Mouse (Mus musculus): Measurements from ENCODE around the gene Ttll8. TPM values are rescaled to one million over a fixed set of nuclear protein-coding genes. Genes with fewer than 3 reads are reported as not detected.
A peak's percentile ranks its signal among the peaks of the same experiment; 100 is the strongest.

The Ttll8 gene
- polyA plus RNA-seq, 1 experiment from 2014 or later: not detected

DNA sequence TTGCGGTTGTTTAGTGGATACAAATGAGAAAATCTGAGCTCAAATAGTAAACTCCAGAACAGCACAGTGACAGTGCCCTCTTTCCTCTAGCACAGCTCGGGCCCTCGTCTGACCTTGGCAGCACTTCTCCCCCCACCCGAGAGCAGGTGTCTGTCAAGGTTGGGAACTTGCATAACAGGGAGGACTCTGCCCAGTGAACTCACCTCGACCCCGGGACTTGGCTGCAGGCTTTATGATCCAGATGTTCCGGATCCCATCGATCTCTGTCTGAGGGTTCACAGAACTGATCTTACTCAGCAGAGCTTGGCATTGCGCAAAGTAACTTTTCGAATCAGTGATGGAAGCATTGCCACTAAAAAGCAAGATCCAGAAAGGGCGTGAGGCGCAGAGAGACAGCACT, 34.9 kb downstream of the Ttll8 start:
- peak; percentile 70 for ATAC-seq (replicated peaks; ENCODE audit: low FRiP score, low read depth)
- Histone ChIP-seq H3K4me2 (ENCODE audit: low read length) (no peak overlapping the region), H3K36me3 (ENCODE audit: insufficient read depth, low read length) (no peaks in the 10 kb centered on the region), H3K9ac (ENCODE audit: low read depth, low read length) (no peak overlapping the region), H3K4me3 (replicated peaks; ENCODE audit: low read depth, low read length) (no peak overlapping the region), H3K9me3 (replicated peaks; ENCODE audit: low read length) (no peaks in the 10 kb centered on the region), H3K27me3 (ENCODE audit: insufficient read depth, low read length) (no peaks in the 10 kb centered on the region; the same call in 1 of the 2 replicates), H3K4me1 (replicated peaks; ENCODE audit: insufficient read depth, low read length) (no peaks in the 10 kb centered on the region), H3K27ac (no peak overlapping the region)
- no peak for TF ChIP-seq CTCF (IDR thresholded peaks at IDR 0.05; ENCODE audit: low read depth)
- peak; percentile 35 for DNase-seq (ENCODE audit: low spot score)
- WGBS: 51% methylated on average over 12 of the region's 12 CpGs

DNA sequence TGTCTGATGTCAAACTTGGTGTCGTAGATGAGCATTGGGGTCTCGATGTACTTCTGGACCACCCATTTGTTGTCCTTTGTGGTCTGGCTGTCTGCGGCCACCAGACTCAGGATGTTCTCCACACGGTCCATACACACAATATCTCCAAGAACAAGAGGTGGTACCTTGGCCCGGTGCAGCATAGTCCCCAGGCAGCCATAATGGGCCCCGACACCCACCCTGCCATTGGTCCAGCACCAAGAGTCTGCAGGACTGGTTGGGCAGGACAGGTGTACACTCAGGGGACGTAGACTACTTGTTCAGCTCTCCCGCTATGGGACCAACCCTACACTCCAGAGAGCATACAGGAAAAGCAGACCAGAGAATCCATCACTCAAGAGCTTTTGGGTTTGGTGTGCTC, 37.1 kb downstream of the Ttll8 start:
- DNase-seq (ENCODE audit: low spot score): no peak
- no peak for TF ChIP-seq CTCF (IDR thresholded peaks at IDR 0.05; ENCODE audit: low read depth)

DNA sequence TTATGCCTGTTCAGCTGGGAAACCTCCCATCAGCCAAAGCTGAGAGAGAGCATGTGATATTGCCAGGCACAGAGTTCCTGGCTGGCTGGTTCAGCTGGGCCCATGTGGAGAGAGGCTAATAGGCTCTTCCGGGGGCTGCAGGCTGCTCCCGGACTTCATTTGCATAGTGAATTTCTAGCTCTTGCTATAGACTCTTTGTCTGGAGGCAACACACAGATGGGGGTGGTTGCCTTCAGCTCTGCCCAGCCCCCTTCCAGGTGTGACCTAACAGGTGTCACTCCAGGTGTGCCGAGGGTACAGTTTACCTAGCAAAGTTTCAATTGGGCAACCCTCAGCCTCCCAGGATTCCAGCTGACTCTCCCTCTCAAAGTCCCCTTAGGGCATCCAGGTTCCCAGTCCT, 37.9 kb downstream of the Ttll8 start:
- Histone ChIP-seq H3K9ac (ENCODE audit: low read depth, low read length) (no peak overlapping the region), H3K36me3 (ENCODE audit: insufficient read depth, low read length) (no peaks in the 10 kb centered on the region), H3K9me3 (replicated peaks; ENCODE audit: low read length) (no peaks in the 10 kb centered on the region), H3K27ac (no peak overlapping the region), H3K27me3 (ENCODE audit: insufficient read depth, low read length) (no peaks in the 10 kb centered on the region; the same call in 1 of the 2 replicates), H3K4me1 (replicated peaks; ENCODE audit: insufficient read depth, low read length) (no peaks in the 10 kb centered on the region), H3K4me2 (ENCODE audit: low read length) (no peak overlapping the region), H3K4me3 (replicated peaks; ENCODE audit: low read depth, low read length) (no peak overlapping the region)
- ATAC-seq (replicated peaks; ENCODE audit: low FRiP score, low read depth): no peak
- DNase-seq (ENCODE audit: low spot score): no peak
- no peak for TF ChIP-seq CTCF (IDR thresholded peaks at IDR 0.05; ENCODE audit: low read depth)
- WGBS: 39% methylated on average over 3 of the region's 3 CpGs

More for the DNA sequence above, 37.1 kb downstream of the Ttll8 start:
- H3K36me3 ChIP-seq (ENCODE audit: insufficient read depth, low read length): no peaks in the 10 kb centered on the region
- no peaks in the 10 kb centered on the region for H3K9me3 ChIP-seq (replicated peaks; ENCODE audit: low read length)
- no peaks in the 10 kb centered on the region; the same call in 1 of the 2 replicates for H3K27me3 ChIP-seq (ENCODE audit: insufficient read depth, low read length)
- no peak overlapping the region for H3K27ac ChIP-seq
- WGBS: 93% methylated on average over 8 of the region's 8 CpGs
- H3K4me3 ChIP-seq (replicated peaks; ENCODE audit: low read depth, low read length): no peak overlapping the region
- H3K9ac ChIP-seq (ENCODE audit: low read depth, low read length): no peak overlapping the region
- no peak for ATAC-seq (replicated peaks; ENCODE audit: low FRiP score, low read depth)
- no peaks in the 10 kb centered on the region for H3K4me1 ChIP-seq (replicated peaks; ENCODE audit: insufficient read depth, low read length)
- H3K4me2 ChIP-seq (ENCODE audit: low read length): no peak overlapping the region

DNA sequence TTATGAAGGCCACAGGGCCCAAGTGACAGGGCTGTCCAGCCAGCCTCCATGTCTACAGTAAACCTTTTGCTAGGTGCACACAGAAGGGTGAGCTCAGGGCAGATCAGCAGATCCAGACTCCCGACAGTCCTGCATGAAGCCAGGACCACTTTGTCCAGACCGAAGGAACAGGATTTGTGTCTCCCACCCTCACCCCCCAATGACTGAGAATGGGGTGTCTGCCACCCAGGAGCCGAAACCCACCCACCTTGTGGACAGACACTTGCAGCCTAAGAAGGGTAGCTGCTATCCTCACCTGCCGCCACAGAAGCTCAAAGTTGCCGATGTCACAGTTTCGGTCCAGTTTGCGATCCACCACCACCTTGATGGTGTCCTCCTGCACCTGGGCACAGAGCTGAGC, 39.2 kb downstream of the Ttll8 start:
- no peaks in the 10 kb centered on the region for H3K36me3 ChIP-seq (ENCODE audit: insufficient read depth, low read length)
- no peak overlapping the region for H3K4me2 ChIP-seq (ENCODE audit: low read length)
- no peaks in the 10 kb centered on the region for H3K4me1 ChIP-seq (replicated peaks; ENCODE audit: insufficient read depth, low read length)
- no peak overlapping the region for H3K27ac ChIP-seq
- no peak overlapping the region for H3K9ac ChIP-seq (ENCODE audit: low read depth, low read length)
- ATAC-seq (replicated peaks; ENCODE audit: low FRiP score, low read depth): no peak
- 94% methylated on average over 7 of the region's 7 CpGs for WGBS
- no peak overlapping the region for H3K4me3 ChIP-seq (replicated peaks; ENCODE audit: low read depth, low read length)
- TF ChIP-seq CTCF (IDR thresholded peaks at IDR 0.05; ENCODE audit: low read depth): no peak
- no peak for DNase-seq (ENCODE audit: low spot score)
- H3K9me3 ChIP-seq (replicated peaks; ENCODE audit: low read length): no peaks in the 10 kb centered on the region
- no peaks in the 10 kb centered on the region; the same call in 1 of the 2 replicates for H3K27me3 ChIP-seq (ENCODE audit: insufficient read depth, low read length)

DNA sequence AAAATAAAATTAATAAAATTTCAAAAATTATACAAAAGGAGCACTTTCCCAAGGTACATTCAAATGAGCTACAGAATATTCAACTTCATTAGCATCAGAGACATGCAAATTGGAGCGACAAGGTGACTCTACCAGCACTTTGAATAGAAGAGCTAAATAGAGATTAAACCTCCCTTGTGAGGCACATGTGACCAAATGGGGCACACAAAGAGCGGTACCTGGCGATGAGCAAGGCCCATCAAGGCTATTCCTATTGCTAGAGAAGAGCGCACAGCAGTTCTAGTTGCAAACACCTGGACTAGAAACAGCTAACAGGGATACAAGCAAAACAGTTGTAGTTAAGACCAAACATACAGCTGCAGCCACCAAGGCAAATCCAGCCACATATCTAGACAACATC, 47.9 kb downstream of the Ttll8 start:
- ATAC-seq (replicated peaks; ENCODE audit: low FRiP score, low read depth): no peak
- no peaks in the 10 kb centered on the region for H3K4me1 ChIP-seq (replicated peaks; ENCODE audit: insufficient read depth, low read length)
- no peak overlapping the region for H3K27ac ChIP-seq
- no peaks in the 10 kb centered on the region for H3K9me3 ChIP-seq (replicated peaks; ENCODE audit: low read length)
- DNase-seq (ENCODE audit: low spot score): no peak
- no peak for TF ChIP-seq CTCF (IDR thresholded peaks at IDR 0.05; ENCODE audit: low read depth)
- WGBS: 64% methylated on average over 4 of the region's 4 CpGs
- H3K4me2 ChIP-seq (ENCODE audit: low read length): no peak overlapping the region
- H3K36me3 ChIP-seq (ENCODE audit: insufficient read depth, low read length): no peaks in the 10 kb centered on the region
- H3K4me3 ChIP-seq (replicated peaks; ENCODE audit: low read depth, low read length): no peak overlapping the region
- H3K27me3 ChIP-seq (ENCODE audit: insufficient read depth, low read length): no peaks in the 10 kb centered on the region
- H3K9ac ChIP-seq (ENCODE audit: low read depth, low read length): no peak overlapping the region

DNA sequence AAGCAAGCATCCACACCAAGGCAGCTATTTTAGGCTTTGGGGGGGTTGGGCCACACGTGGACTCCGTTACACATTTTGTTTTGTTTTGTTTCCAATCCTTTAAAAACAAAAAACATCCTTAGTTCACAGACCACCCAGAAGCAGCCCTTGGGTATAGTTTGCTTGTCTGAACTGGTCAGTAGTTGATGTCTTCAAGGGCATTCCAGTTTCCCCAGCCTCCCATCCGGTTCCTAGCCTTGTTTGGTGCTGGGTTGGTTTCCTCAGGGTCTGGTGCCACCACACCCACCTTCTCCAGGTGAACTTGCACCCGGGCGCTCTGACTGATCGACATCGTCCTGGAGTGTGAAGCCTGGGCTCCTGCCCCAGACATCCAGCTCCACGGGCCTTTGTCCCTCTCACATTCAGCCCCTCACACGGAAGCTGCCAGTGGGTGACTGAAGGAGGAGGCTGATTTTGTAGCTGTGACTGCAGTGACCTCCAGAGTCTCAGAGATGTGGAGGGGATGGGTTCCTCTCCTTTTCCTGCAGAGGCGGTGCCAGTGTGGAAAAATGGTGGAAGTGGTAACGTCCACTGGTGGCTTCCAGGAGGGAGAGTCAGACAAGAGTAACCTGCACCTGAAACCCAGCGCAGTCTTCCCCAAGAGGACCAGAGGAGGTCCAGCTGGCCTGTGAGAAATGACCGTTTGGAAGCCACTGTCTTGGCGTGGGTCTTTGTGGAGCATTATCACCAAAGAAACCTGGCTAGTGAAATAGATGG, 50.0 kb downstream of the Ttll8 start:
- H3K9ac ChIP-seq (ENCODE audit: low read depth, low read length): no peak overlapping the region
- no peak overlapping the region for H3K4me2 ChIP-seq (ENCODE audit: low read length)
- DNase-seq (ENCODE audit: low spot score) (no peak), ATAC-seq (replicated peaks; ENCODE audit: low FRiP score, low read depth) (no peak)
- H3K27ac ChIP-seq: no peak overlapping the region
- H3K27me3 ChIP-seq (ENCODE audit: insufficient read depth, low read length): no peaks in the 10 kb centered on the region
- H3K9me3 ChIP-seq (replicated peaks; ENCODE audit: low read length): no peaks in the 10 kb centered on the region
- no peaks in the 10 kb centered on the region for H3K4me1 ChIP-seq (replicated peaks; ENCODE audit: insufficient read depth, low read length)
- H3K36me3 ChIP-seq (ENCODE audit: insufficient read depth, low read length): no peaks in the 10 kb centered on the region
- WGBS: 79% methylated on average over 14 of the region's 14 CpGs
- TF ChIP-seq CTCF (IDR thresholded peaks at IDR 0.05; ENCODE audit: low read depth): no peak
- H3K4me3 ChIP-seq (replicated peaks; ENCODE audit: low read depth, low read length): no peak overlapping the region
